Mouse (Mus musculus) heart, adult 2 months (tissue): Measurements from ENCODE around the gene Mtrex. TPM values are rescaled to one million over a fixed set of nuclear protein-coding genes. Genes with fewer than 3 reads are reported as not detected.
A peak's percentile ranks its signal among the peaks of the same experiment; 100 is the strongest.

Source experiments
- DNase-seq, 2 experiments: peaks; one replicate each; pipeline ENCODE4 v3.0.0; 2021
- H3K27ac ChIP-seq: fragments of 200-600 bp; 2 replicates; pipeline ENCODE4 v1.8.1; 2022
- H3K27me3 ChIP-seq: fragments of 200-500 bp; 2 replicates; pipeline ENCODE4 v1.6.1; 2012; ENCODE audit warnings: mild to moderate bottlenecking, low read length, inconsistent platforms, mixed read lengths; ENCODE audit not compliant: control insufficient read depth, insufficient read depth
- H3K36me3 ChIP-seq: fragments of 200-500 bp; 2 replicates; pipeline ENCODE4 v1.6.1; 2012; ENCODE audit warnings: low read length, inconsistent platforms; ENCODE audit not compliant: control insufficient read depth, insufficient read depth
- H3K4me1 ChIP-seq: fragments of 200-500 bp; 2 replicates; pipeline ENCODE4 v1.6.1; 2011; ENCODE audit warnings: low read length; ENCODE audit not compliant: control insufficient read depth, insufficient read depth
- H3K4me3 ChIP-seq: fragments of 200-600 bp; 2 replicates; pipeline ENCODE4 v1.8.1; 2022
- H3K79me2 ChIP-seq: fragments of 200-500 bp; replicated peaks from 2 replicates; pipeline ENCODE4 v1.6.1; 2012; ENCODE audit warnings: mild to moderate bottlenecking, inconsistent platforms, low read length, moderate library complexity, mixed read lengths; ENCODE audit not compliant: control insufficient read depth, insufficient read depth
- H3K9ac ChIP-seq: fragments of 200-500 bp; 2 replicates; pipeline ENCODE4 v1.6.1; 2012; ENCODE audit warnings: low read depth, mild to moderate bottlenecking, control low read depth, inconsistent platforms, low read length, mixed read lengths
- CTCF ChIP-seq: fragments of 200-600 bp; IDR thresholded peaks from 2 replicates; pipeline ENCODE4 v1.8.1; 2022; ENCODE audit warnings: antibody characterized with exemption, mild to moderate bottlenecking, moderate library complexity
- EP300 ChIP-seq: fragments of 200-500 bp; IDR thresholded peaks from 2 replicates; pipeline ENCODE4 v1.6.1; 2011; ENCODE audit warnings: low read depth, low read length, control low read depth; ENCODE audit not compliant: insufficient read depth
- POLR2A ChIP-seq: fragments of 200-500 bp; IDR thresholded peaks from 2 replicates; pipeline ENCODE4 v1.6.1; 2011; ENCODE audit warnings: mild to moderate bottlenecking, low read depth, low read length, control low read depth; ENCODE audit not compliant: insufficient read depth
- WGBS: fragments of 180-500 bp; shearing (Covaris S2); methylation state at CpG from one replicate; pipeline ENCODE4 v1.1.7; 2018; 5-methylcytosine and 5-hydroxymethylcytosine counted together
- intact Hi-C: fragments of 180-260 bp; cut with DNase I; formaldehyde crosslinking; loops from one replicate; pipeline ENCODE4 v1.15.1; 2025
- polyA plus RNA-seq: library from polyadenylated mRNA; depleted of rRNA; stranded (reverse); fragments of >200 nt; gene quantifications from 2 replicates; pipeline ENCODE4 v1.2.3, GENCODE M21; 2012
- total RNA-seq, 2 experiments: library from RNA; stranded (reverse); gene quantifications; 2 replicates each; pipeline ENCODE4 v1.2.3; 2021

Gene Mtrex
- total and polyA plus RNA-seq, 3 experiments: 5.5 to 28.5 (median 24.7) TPM

GRCm38 (mm10) chr13:112833253-112833894 lies 93.8 kb downstream of the Mtrex start:
- H3K9ac ChIP-seq: no peak overlapping the region
- no peaks in the 10 kb centered on the region for H3K27me3 ChIP-seq
- no peak overlapping the region for H3K4me3 ChIP-seq
- TF ChIP-seq CTCF: no peak
- H3K4me1 ChIP-seq: peaks cover 4% of the 10 kb centered on the region
- no peaks in the 10 kb centered on the region; the same call in 1 of the 2 replicates for H3K79me2 ChIP-seq
- H3K27ac ChIP-seq: no peak overlapping the region
- WGBS: 88% methylated on average over 20 of the region's 20 CpGs
- no peak for DNase-seq
- intact Hi-C loops: no loop called here
- H3K36me3 ChIP-seq: no peaks in the 10 kb centered on the region; the same call in none of the 2 replicates

DNA sequence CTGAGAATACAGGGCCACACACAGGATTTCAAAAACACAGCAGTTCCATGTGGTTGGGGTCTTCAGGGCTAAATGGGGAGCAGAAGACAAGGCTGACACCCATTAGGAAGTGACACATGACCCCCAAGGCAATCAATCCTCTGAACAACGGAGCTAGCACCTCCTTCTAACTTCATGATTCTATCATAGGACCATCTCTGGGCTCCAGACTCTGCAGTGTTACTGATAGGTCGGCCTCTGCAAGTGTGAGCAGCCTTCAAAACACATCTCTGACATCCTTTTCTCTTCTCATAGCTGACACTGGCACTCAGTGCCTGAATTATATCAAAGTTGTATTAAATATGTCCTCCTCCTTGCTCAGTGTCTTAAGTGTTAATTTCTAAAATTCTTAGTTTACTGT lies 94.6 kb downstream of the Mtrex start:
- H3K4me3 ChIP-seq: no peak overlapping the region
- no peak for DNase-seq
- H3K4me1 ChIP-seq: peaks cover 4% of the 10 kb centered on the region
- H3K36me3 ChIP-seq: no peaks in the 10 kb centered on the region; the same call in none of the 2 replicates
- TF ChIP-seq CTCF (no peak), POLR2A (no peak), EP300 (no peak)
- no peak overlapping the region for H3K27ac ChIP-seq
- no peak overlapping the region for H3K9ac ChIP-seq
- no peaks in the 10 kb centered on the region; the same call in 1 of the 2 replicates for H3K79me2 ChIP-seq
- no peaks in the 10 kb centered on the region for H3K27me3 ChIP-seq
- 47% methylated on average over 2 of the region's 2 CpGs for WGBS
- intact Hi-C loops: no loop called here

GRCm38 (mm10) chr13:112829619-112830018 lies 97.6 kb downstream of the Mtrex start:
- Histone ChIP-seq H3K4me1 (no peaks in the 10 kb centered on the region; the same call in 1 of the 2 replicates), H3K36me3 (no peaks in the 10 kb centered on the region; the same call in none of the 2 replicates), H3K9ac (no peak overlapping the region), H3K27ac (no peak overlapping the region), H3K79me2 (no peaks in the 10 kb centered on the region; the same call in 1 of the 2 replicates), H3K4me3 (no peak overlapping the region), H3K27me3 (no peaks in the 10 kb centered on the region)
- 88% methylated on average over 2 of the region's 2 CpGs for WGBS
- TF ChIP-seq EP300 (no peak), POLR2A (no peak)
- DNase-seq: no peak
- intact Hi-C loops: no loop called here

DNA sequence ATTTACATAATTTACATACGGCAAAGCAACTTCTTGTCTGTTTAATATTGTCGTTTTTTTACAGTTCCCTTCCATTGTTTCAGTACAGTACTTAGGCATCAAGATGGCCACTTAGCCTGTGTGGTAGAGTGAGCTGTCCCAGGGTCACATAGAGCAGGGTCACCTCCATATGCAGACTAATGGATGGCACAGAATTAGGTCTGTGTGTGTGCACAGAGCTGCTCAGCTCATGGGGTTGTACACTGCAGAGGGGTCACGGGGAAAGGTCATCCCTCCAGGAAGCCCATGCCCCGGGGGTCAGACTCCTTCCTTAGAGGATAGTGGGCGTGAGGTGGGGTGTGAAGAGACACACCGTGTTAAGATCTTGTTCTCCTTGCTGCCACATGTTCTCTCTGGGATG lies 101.7 kb downstream of the Mtrex start:
- Histone ChIP-seq H3K27me3 (no peaks in the 10 kb centered on the region), H3K4me1 (peaks cover 6% of the 10 kb centered on the region), H3K36me3 (peaks cover 8% of the 10 kb centered on the region), H3K79me2 (0 out of 2 replicates have a peak, but pooled peaks cover 2% of the 10 kb centered on the region), H3K27ac (no peak overlapping the region), H3K4me3 (no peak overlapping the region), H3K9ac (no peak overlapping the region)
- WGBS: 64% methylated on average over 6 of the region's 6 CpGs
- no peak for TF ChIP-seq CTCF
- no peak for TF ChIP-seq POLR2A
- TF ChIP-seq EP300: no peak
- no peak for DNase-seq
- intact Hi-C loops: no loop called here

DNA sequence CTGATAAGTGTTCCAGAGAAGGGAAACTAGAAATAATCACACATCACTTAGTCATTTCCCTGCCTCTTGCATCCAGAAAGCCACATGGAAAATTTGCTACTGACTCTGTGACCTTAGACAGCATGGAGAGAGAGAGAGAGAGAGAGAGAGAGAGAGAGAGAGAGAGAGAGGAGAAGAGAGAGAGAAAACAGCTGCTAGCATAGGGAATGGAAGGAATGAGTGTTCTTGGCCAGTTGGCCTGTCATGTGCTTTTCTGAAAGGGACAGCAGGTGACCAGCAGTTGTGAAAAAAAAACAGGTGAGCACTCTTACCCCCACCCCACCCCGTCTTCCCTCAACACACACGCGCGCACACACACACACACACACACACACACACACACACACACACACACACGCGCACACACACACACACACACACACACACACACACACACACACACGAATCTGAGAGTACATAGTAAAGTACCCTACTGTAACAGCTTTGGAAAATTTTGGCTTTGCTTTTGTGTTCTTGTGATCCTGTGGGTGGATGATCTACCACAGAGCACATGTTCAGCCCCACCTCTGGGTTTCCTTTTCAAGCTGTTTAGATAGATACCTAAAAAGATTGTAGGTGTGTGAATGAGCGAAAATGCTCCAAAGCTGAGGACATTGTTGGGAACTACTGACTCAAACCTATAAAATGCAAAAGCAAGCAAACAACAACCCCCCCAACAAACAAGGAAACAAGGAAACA lies 103.1 kb downstream of the Mtrex start:
- Histone ChIP-seq H3K4me3 (no peak overlapping the region), H3K27ac (no peak overlapping the region), H3K4me1 (peaks cover 8% of the 10 kb centered on the region), H3K36me3 (peaks cover 8% of the 10 kb centered on the region), H3K27me3 (no peaks in the 10 kb centered on the region), H3K9ac (no peak overlapping the region), H3K79me2 (peaks cover 5% of the 10 kb centered on the region; the same call in 1 of the 2 replicates)
- 72% methylated on average over 4 of the region's 8 CpGs for WGBS
- 0 out of 2 replicates have a peak, but pooled peaks have one; percentile 53 for TF ChIP-seq EP300
- TF ChIP-seq POLR2A: no peak
- no peak for TF ChIP-seq CTCF
- intact Hi-C loops: no loop called here
- no peak for DNase-seq
